Mouse (Mus musculus): ENCODE data around the gene Kcne4. TPM values are rescaled to one million over a fixed set of nuclear protein-coding genes. Genes with fewer than 3 reads are reported as not detected.

Gene Kcne4
- total RNA-seq, 2 experiments from 2014 or later: 1.6 to 1.8 TPM

GRCm38 (mm10) chr1:78859573-78859972 is 43.0 kb downstream of the Kcne4 start:
- no peak for DNase-seq

- peak; percentile 80 to 87 for DNase-seq
Measured at GRCm38 (mm10) chr1:78860056-78860455, 43.5 kb downstream of the Kcne4 start.

GRCm38 (mm10) chr1:78862281-78862680 is 45.7 kb downstream of the Kcne4 start:
- DNase-seq: peak; percentile 61 to 75

GRCm38 (mm10) chr1:78863833-78864232 is 47.3 kb downstream of the Kcne4 start:
- DNase-seq: peak; percentile 71 to 83

GRCm38 (mm10) chr1:78864351-78864750 is 47.8 kb downstream of the Kcne4 start:
- DNase-seq: peak; percentile 71 to 72

GRCm38 (mm10) chr1:78864799-78865346 is 48.3 kb downstream of the Kcne4 start:
- no peak for DNase-seq

GRCm38 (mm10) chr1:78865991-78866390 is 49.4 kb downstream of the Kcne4 start:
- DNase-seq: no peak

- DNase-seq: no peak
Measured at GRCm38 (mm10) chr1:78866455-78866854, 49.9 kb downstream of the Kcne4 start.

Other genes starting within 250 kb of the Kcne4 start
- 1 to 10 TPM; 4.4 to 5.5 TPM for gene Acsl3, start 158.9 kb upstream of the Kcne4 start, total RNA-seq (2021)
- gene Utp14b, start 158.7 kb upstream of the Kcne4 start, total RNA-seq (2021): under 1 TPM; 0.87 to 0.99 TPM